Mouse (Mus musculus): ENCODE data around the gene Clec4n. TPM values are rescaled to one million over a fixed set of nuclear protein-coding genes. Genes with fewer than 3 reads are reported as not detected.

Gene Clec4n
- total RNA-seq (2023): 10 to 100 TPM; 45.5 to 91.7 TPM

DNA sequence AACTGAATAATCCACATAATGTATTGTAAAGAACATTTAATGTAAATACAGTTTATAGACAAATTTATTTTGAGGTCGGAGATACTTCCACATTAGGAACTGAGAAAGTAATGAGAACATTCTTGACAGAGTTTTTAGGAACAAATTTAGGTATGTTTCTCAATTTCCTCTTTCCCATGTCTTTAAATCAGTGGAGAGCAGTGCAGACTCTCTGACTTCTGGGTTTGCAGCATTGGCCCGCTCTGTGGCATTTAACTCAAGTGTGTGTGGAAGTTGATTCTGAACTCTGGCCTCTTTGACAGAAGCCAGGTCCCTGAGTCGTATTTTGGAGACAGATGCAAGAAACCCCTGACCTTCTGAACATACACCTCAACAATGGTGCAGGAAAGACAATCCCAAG is at the start of gene Clec4n:
TSS of gene Clec4n (plus strand) at position 200 of the 400 bp plus-strand sequence.

DNA sequence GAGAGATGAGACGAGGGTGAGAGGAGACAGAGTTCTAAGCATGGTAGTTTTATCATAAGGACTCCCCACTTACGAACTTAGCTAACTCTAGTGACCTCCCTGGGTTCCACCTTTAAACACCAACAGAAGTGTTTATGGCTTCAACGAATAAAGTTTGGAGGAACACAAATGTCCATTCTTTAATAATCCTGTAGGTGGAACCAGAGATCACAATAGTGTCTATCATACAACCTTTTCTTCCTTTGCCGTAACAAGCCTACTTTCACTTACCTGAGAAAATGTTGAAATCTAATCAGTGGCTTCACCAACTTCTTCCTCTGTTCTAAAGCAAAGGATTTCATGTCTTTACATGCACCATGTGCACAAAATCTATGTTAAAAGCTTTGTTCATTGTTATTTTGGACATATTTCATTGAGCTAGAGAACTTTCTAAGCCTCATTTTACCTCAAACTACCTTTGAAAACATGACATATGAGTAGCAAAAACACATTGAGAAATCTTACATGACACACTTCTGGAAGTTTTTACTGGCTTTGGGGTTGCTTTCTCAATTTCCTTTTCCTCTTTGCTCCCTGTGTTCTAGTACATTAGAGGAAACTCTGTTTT is 32.0 kb downstream of the Clec4n start, which contains the start of gene Clec4d:
TSS of gene Clec4d (plus strand) at position 557 of the 607 bp plus-strand sequence.

DNA sequence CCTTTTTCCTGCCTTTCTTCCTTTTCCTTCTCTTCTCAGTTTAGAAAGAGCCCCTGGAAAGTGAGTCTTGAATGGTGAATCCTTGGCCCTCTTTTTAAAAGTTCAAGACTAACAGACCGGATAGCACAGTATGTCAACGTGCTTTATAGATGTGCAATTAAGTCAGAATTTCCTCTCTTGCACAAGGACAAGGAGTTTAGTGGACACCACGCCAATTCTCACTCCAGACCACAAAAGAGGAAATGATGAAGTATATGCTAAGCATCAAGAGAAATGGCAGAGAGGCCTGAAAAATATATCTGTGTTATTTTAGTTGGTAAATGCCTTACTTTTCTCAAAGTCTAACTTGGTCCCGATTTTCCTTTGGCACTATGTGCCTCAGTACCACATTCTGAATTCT is 60.1 kb downstream of the Clec4n start, which contains the start of gene Clec4e:
TSS of gene Clec4e (minus strand) at position 118 of the 400 bp plus-strand sequence.

Other genes starting within 250 kb of the Clec4n start
- 10 to 100 TPM; 12.8 to 13.9 TPM for gene Clec4a4, start 239.5 kb upstream of the Clec4n start, total RNA-seq (2023)
- gene Clec4b1, start 179.9 kb upstream of the Clec4n start, total RNA-seq (2023): 10 to 100 TPM; 15.0 to 27.0 TPM
- 100 to 1,000 TPM; 180 to 204 TPM for gene Clec4a2, start 123.4 kb upstream of the Clec4n start, total RNA-seq (2023)
- 1 to 10 TPM; 2.5 to 4.1 TPM for gene Clec4b2, start 57.0 kb upstream of the Clec4n start, total RNA-seq (2023)
- gene Clec4d, start 32.3 kb downstream of the Clec4n start, total RNA-seq (2023): 10 to 100 TPM; 23.4 to 38.8 TPM
- gene Clec4e, start 60.0 kb downstream of the Clec4n start, total RNA-seq (2023): 100 to 1,000 TPM; 191 to 292 TPM
- gene Vmn2r19, start 78.5 kb downstream of the Clec4n start, total RNA-seq (2023): not detected
- not detected for gene Vmn2r20, start 188.3 kb downstream of the Clec4n start, total RNA-seq (2023)

All from monocyte, adult 59 days (primary cell).